Mouse (Mus musculus) liver, embryonic 13.5 days (tissue): ENCODE measurements at regions not wholly inside any gene's neighbourhood (a gene's known extent, or its start where the extent isn't known, plus 50 kb on each side); places are given as distances from the start of the nearest gene placed in this dataset.

Source experiments
- ATAC-seq: fragments of 200-750 bp; cut with Nextera tagmentation; 2 replicates; pipeline ENCODE4 v1.8.0; 2017; ENCODE audit warnings: low read depth, mild to moderate bottlenecking, moderate number of reproducible peaks, moderate library complexity
- DNase-seq: peaks from one replicate; pipeline ENCODE4 v3.0.0; 2022
- H3K27ac ChIP-seq: fragments of 300-500 bp; sonication (generic); 2 replicates; pipeline ENCODE4 v1.5.1; 2015; ENCODE audit warnings: moderate library complexity, mild to moderate bottlenecking, inconsistent platforms
- H3K27me3 ChIP-seq: fragments of 300-500 bp; sonication (generic); 2 replicates; pipeline ENCODE4 v1.6.1; 2015; ENCODE audit warnings: mild to moderate bottlenecking, inconsistent platforms
- H3K36me3 ChIP-seq: fragments of 300-500 bp; sonication (generic); 2 replicates; pipeline ENCODE4 v1.6.1; 2015; ENCODE audit warnings: mild to moderate bottlenecking, inconsistent platforms
- H3K4me1 ChIP-seq: fragments of 300-500 bp; sonication (generic); replicated peaks from 2 replicates; pipeline ENCODE4 v1.6.1; 2015; ENCODE audit warnings: inconsistent platforms
- H3K4me2 ChIP-seq: fragments of 300-500 bp; sonication (generic); 2 replicates; pipeline ENCODE4 v1.6.1; 2015; ENCODE audit warnings: inconsistent platforms, mild to moderate bottlenecking, moderate library complexity
- H3K4me3 ChIP-seq: fragments of 300-500 bp; sonication (generic); replicated peaks from 2 replicates; pipeline ENCODE4 v1.5.1; 2015; ENCODE audit warnings: mild to moderate bottlenecking, inconsistent platforms
- H3K9ac ChIP-seq: fragments of 300-500 bp; sonication (generic); 2 replicates; pipeline ENCODE4 v1.6.1; 2015; ENCODE audit warnings: mild to moderate bottlenecking, inconsistent platforms
- H3K9me3 ChIP-seq: fragments of 300-500 bp; sonication (generic); replicated peaks from 2 replicates; pipeline ENCODE4 v1.6.1; 2016; ENCODE audit warnings: inconsistent platforms
- WGBS: fragments of 180-500 bp; shearing (Covaris S2); methylation state at CpG from one replicate; pipeline ENCODE4 v1.1.7; 2015; ENCODE audit not compliant: insufficient replicate concordance; 5-methylcytosine and 5-hydroxymethylcytosine counted together

GRCm38 (mm10) chr16:86594992-86595391 lies 693.4 kb upstream of the Adamts5 start:
- DNase-seq (no peak), ATAC-seq (no peak)
- no peaks in the 10 kb centered on the region for H3K4me1 ChIP-seq
- no peaks in the 10 kb centered on the region for H3K27me3 ChIP-seq
- no peaks in the 10 kb centered on the region; the same call in 1 of the 2 replicates for H3K9me3 ChIP-seq
- no peak overlapping the region for H3K9ac ChIP-seq
- H3K4me2 ChIP-seq, result no peak overlapping the region
- 50% methylated on average over 3 of the region's 3 CpGs for WGBS
- no peak overlapping the region for H3K4me3 ChIP-seq
- H3K27ac ChIP-seq, result no peak overlapping the region
- no peaks in the 10 kb centered on the region for H3K36me3 ChIP-seq

GRCm38 (mm10) chr16:86586044-86586443 lies 684.4 kb upstream of the Adamts5 start:
- Histone ChIP-seq H3K36me3 (no peaks in the 10 kb centered on the region), H3K9me3 (no peaks in the 10 kb centered on the region), H3K4me1 (no peaks in the 10 kb centered on the region), H3K4me2 (no peak overlapping the region), H3K27ac (no peak overlapping the region), H3K4me3 (no peak overlapping the region), H3K9ac (no peak overlapping the region), H3K27me3 (no peaks in the 10 kb centered on the region)
- DNase-seq, result no peak
- no peak for ATAC-seq
- 74% methylated on average over 4 of the region's 4 CpGs for WGBS

GRCm38 (mm10) chr16:86578281-86578680 lies 676.7 kb upstream of the Adamts5 start:
- Histone ChIP-seq H3K9ac (no peak overlapping the region), H3K4me1 (no peaks in the 10 kb centered on the region), H3K36me3 (no peaks in the 10 kb centered on the region), H3K4me3 (no peak overlapping the region), H3K4me2 (no peak overlapping the region), H3K27me3 (no peaks in the 10 kb centered on the region), H3K9me3 (no peaks in the 10 kb centered on the region), H3K27ac (no peak overlapping the region)
- no peak for DNase-seq
- ATAC-seq, result no peak
- WGBS, result 58% methylated on average over 5 of the region's 5 CpGs

GRCm38 (mm10) chr16:86547465-86548043 lies 645.9 kb upstream of the Adamts5 start:
- Histone ChIP-seq H3K27me3 (no peaks in the 10 kb centered on the region), H3K9ac (no peak overlapping the region), H3K4me2 (no peak overlapping the region), H3K27ac (no peak overlapping the region), H3K36me3 (no peaks in the 10 kb centered on the region), H3K4me1 (no peaks in the 10 kb centered on the region), H3K4me3 (no peak overlapping the region), H3K9me3 (no peaks in the 10 kb centered on the region)
- ATAC-seq (no peak), DNase-seq (no peak)
- 62% methylated on average over 4 of the region's 4 CpGs for WGBS

GRCm38 (mm10) chr16:86546905-86547304 lies 645.3 kb upstream of the Adamts5 start:
- H3K4me2 ChIP-seq, result no peak overlapping the region
- no peaks in the 10 kb centered on the region for H3K4me1 ChIP-seq
- no peak for ATAC-seq
- H3K9ac ChIP-seq, result no peak overlapping the region
- 67% methylated on average over 3 of the region's 3 CpGs for WGBS
- no peaks in the 10 kb centered on the region for H3K36me3 ChIP-seq
- no peaks in the 10 kb centered on the region for H3K27me3 ChIP-seq
- no peak overlapping the region for H3K27ac ChIP-seq
- no peaks in the 10 kb centered on the region for H3K9me3 ChIP-seq
- no peak for DNase-seq
- H3K4me3 ChIP-seq, result no peak overlapping the region

- ATAC-seq, result no peak
- WGBS, result 42% methylated on average over 1 of the region's 1 CpGs
Measured at GRCm38 (mm10) chr16:86544121-86544520, 642.5 kb upstream of the Adamts5 start.

GRCm38 (mm10) chr16:86536479-86536878 lies 634.9 kb upstream of the Adamts5 start:
- no peak for DNase-seq
- Histone ChIP-seq H3K4me3 (no peak overlapping the region), H3K27ac (no peak overlapping the region), H3K4me1 (no peaks in the 10 kb centered on the region), H3K27me3 (no peaks in the 10 kb centered on the region), H3K9me3 (no peaks in the 10 kb centered on the region), H3K4me2 (no peak overlapping the region), H3K36me3 (no peaks in the 10 kb centered on the region), H3K9ac (no peak overlapping the region)
- ATAC-seq, result no peak
- WGBS, result 70% methylated on average over 5 of the region's 5 CpGs

More at GRCm38 (mm10) chr16:86544121-86544520, 642.5 kb upstream of the Adamts5 start:
- H3K4me3 ChIP-seq, result no peak overlapping the region
- no peak overlapping the region for H3K4me2 ChIP-seq
- no peaks in the 10 kb centered on the region for H3K36me3 ChIP-seq
- H3K9me3 ChIP-seq, result no peaks in the 10 kb centered on the region
- no peaks in the 10 kb centered on the region for H3K4me1 ChIP-seq
- no peak overlapping the region for H3K9ac ChIP-seq
- H3K27me3 ChIP-seq, result no peaks in the 10 kb centered on the region
- no peak overlapping the region for H3K27ac ChIP-seq
- no peak for DNase-seq

- Histone ChIP-seq H3K27ac (no peak overlapping the region), H3K9ac (no peak overlapping the region), H3K9me3 (no peaks in the 10 kb centered on the region), H3K4me1 (no peaks in the 10 kb centered on the region), H3K4me2 (no peak overlapping the region), H3K36me3 (no peaks in the 10 kb centered on the region), H3K27me3 (no peaks in the 10 kb centered on the region), H3K4me3 (no peak overlapping the region)
- ATAC-seq (no peak), DNase-seq (no peak)
- 50% methylated on average over 3 of the region's 3 CpGs for WGBS
Measured at GRCm38 (mm10) chr16:86524135-86524534, 622.5 kb upstream of the Adamts5 start.

- H3K9me3 ChIP-seq, result no peaks in the 10 kb centered on the region
- H3K36me3 ChIP-seq, result no peaks in the 10 kb centered on the region
- no peaks in the 10 kb centered on the region for H3K27me3 ChIP-seq
- no peak overlapping the region for H3K9ac ChIP-seq
- H3K4me3 ChIP-seq, result no peak overlapping the region
- DNase-seq, result no peak
- H3K4me2 ChIP-seq, result no peak overlapping the region
- ATAC-seq, result no peak
- 28% methylated on average over 1 of the region's 1 CpGs for WGBS
- H3K4me1 ChIP-seq, result no peaks in the 10 kb centered on the region
- H3K27ac ChIP-seq, result no peak overlapping the region
Measured at GRCm38 (mm10) chr16:86516935-86517334, 615.3 kb upstream of the Adamts5 start.

- no peaks in the 10 kb centered on the region for H3K4me1 ChIP-seq
- no peaks in the 10 kb centered on the region for H3K27me3 ChIP-seq
- no peaks in the 10 kb centered on the region for H3K9me3 ChIP-seq
- DNase-seq (no peak), ATAC-seq (no peak)
- H3K9ac ChIP-seq, result no peak overlapping the region
- no peak overlapping the region for H3K4me3 ChIP-seq
- H3K27ac ChIP-seq, result no peak overlapping the region
- no peaks in the 10 kb centered on the region for H3K36me3 ChIP-seq
- WGBS, result 61% methylated on average over 3 of the region's 3 CpGs
- no peak overlapping the region for H3K4me2 ChIP-seq
Measured at GRCm38 (mm10) chr16:86516144-86516543, 614.5 kb upstream of the Adamts5 start.

GRCm38 (mm10) chr16:86501074-86501952 lies 599.7 kb upstream of the Adamts5 start:
- H3K27me3 ChIP-seq, result no peaks in the 10 kb centered on the region

GRCm38 (mm10) chr16:86475145-86475544 lies 573.5 kb upstream of the Adamts5 start:
- H3K36me3 ChIP-seq, result no peaks in the 10 kb centered on the region
- ATAC-seq (no peak), DNase-seq (no peak)
- H3K27ac ChIP-seq, result no peak overlapping the region
- no peak overlapping the region for H3K4me2 ChIP-seq
- no peak overlapping the region for H3K9ac ChIP-seq
- H3K4me3 ChIP-seq, result no peak overlapping the region
- no peaks in the 10 kb centered on the region for H3K27me3 ChIP-seq
- H3K4me1 ChIP-seq, result no peaks in the 10 kb centered on the region
- WGBS, result 70% methylated on average over 1 of the region's 1 CpGs
- no peaks in the 10 kb centered on the region for H3K9me3 ChIP-seq

More at GRCm38 (mm10) chr16:86501074-86501952, 599.7 kb upstream of the Adamts5 start:
- Histone ChIP-seq H3K4me2 (no peak overlapping the region), H3K9me3 (no peaks in the 10 kb centered on the region), H3K4me3 (no peak overlapping the region), H3K4me1 (no peaks in the 10 kb centered on the region), H3K27ac (no peak overlapping the region), H3K36me3 (no peaks in the 10 kb centered on the region), H3K9ac (no peak overlapping the region)
- 37% methylated on average over 3 of the region's 3 CpGs for WGBS
- no peak for ATAC-seq
- no peak for DNase-seq
